Mouse (Mus musculus): Measurements from ENCODE around the gene Gm20388. TPM values are rescaled to one million over a fixed set of nuclear protein-coding genes. Genes with fewer than 3 reads are reported as not detected.
"Not testable (repeated sequence)": the region's sequence is repeated elsewhere in the genome, so short reads cannot be mapped to it uniquely, and the experiment has no call there.

Gm20388 gene
- total RNA-seq, 2 experiments from 2014 or later, result 12.7 TPM; not detected in 1

- DNase-seq, result no peak
These were observed 755.2 kb downstream of the Gm20388 start for GRCm38 (mm10) chr8:120665726-120666455.

DNA sequence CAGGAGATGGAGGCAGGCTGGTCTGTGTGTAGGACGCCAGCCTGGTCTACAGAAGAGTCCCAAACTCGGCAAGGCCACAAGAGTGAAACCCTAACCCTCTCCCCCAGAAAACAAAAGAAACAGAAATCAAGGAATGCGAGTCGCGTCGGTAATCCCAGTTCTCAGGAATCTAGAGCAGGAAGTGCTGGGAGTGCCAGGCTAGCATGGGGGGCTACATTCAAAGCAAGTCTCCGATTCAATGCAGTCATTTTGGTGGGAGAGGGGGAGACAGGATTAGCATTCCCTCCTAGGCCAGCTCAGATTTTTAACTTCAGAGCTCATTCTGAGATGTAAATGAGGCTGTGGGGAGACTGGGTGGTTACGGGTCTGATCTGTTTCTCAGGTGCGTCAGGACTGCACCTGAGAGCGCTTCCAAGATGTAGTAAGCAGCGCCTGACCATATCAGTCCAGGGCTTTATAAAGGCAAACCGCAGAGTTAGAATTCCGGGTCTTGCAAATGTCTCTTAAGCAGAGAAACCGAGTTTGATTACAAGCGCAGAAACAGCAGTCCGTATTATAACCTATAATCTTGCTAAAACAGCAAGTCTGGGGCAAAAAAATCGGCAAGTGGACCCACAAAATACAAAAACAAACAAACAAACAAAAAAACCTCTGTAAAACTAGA is 756.3 kb downstream of the Gm20388 start:
- no peak for DNase-seq

DNA sequence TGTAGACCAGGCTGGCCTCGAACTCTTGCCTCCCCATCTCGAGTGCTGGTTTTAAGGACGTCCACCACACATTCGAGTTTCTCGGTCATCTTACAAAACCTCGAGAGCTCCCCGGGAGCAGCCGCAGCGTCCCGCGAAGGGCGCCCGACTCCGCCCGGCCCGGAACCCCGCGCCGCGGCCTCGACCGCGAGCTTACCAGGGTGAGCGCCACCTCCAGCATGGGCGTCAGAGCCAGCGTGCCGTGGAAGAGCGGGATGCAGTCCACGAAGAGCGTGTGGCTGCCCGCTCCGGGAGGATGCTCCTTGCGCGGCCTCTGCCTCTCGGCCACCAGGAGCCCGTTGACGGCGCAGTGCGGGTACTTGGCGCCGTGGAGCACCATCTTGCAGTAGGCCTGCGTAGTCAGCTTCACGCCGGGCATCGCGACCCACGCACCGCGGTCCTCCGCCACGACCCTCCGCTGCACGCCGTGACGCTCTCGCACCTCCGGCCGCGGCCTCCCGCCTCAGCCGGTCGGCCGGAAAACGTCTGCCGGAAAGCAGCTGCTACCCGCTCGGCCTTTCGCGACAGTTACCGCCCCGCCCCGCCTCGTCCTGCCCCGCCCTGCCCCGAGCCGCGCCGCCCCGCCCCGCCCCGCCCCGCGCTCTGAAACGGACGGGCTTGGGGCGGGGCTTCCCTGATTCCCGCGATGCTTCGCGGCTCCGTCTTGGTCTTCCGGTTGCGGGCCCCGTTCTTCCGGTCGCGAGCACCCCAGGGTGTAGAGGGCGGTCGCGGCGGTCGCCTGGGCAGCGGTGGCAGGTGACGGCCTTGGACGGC is 757.1 kb downstream of the Gm20388 start, which contains the start of the genes Gm27021 and Cox4i1:
Gm27021 (minus strand) TSS at position 519 of the 813 bp plus-strand sequence.
Cox4i1 (plus strand) TSS at position 662 of the 813 bp plus-strand sequence.
- peak; percentile 84 to 90 for DNase-seq

DNA sequence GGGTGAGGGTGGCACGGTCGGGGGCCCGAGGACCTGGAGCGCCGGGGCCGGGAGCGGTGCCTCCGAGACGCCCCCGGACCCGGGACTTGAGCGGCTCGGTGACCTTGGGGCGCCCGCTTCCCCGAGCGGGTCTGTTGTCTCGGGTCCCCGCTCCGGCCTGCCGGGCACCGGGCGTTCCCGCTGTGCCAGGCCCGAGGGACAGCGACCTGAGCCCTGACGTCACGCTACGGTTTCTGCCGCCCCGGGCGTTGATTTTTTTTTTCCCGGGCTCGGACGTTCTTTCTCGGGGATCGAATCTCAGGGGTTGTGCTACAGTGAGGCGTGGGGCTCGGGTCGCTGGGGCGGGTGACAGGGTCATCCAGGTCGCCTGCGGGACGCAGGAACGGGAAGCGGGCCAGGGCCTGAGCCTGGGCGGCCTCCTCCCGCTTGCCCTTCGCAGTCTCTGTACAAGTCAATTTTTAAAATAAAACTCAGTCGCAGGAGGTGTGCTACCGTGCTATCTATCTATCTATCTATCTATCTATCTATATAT is 757.8 kb downstream of the Gm20388 start, which contains the start of gene Emc8:
Emc8 (minus strand) TSS at position 200 of the 532 bp plus-strand sequence.
- DNase-seq, result no peak

DNA sequence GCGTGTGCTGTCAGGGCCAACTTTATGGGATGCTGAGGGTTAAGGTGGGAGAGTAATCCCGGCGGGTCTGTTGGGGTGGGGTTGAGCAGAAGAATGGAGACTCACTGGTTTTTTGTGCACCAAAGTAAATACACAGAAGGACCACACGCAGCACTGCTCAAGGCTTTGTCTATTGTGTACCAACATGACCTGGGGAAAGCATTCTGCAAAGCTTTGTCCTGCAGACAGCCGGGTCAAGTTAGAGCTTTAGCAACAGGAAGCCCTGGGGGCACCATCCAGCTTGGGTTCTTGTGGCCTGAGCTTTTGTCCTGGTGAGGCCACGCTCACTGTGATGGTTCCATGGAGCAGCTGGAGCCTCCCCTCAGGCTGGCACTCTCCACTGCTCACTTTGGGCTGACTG is 761.1 kb downstream of the Gm20388 start:
- no peak for DNase-seq

DNA sequence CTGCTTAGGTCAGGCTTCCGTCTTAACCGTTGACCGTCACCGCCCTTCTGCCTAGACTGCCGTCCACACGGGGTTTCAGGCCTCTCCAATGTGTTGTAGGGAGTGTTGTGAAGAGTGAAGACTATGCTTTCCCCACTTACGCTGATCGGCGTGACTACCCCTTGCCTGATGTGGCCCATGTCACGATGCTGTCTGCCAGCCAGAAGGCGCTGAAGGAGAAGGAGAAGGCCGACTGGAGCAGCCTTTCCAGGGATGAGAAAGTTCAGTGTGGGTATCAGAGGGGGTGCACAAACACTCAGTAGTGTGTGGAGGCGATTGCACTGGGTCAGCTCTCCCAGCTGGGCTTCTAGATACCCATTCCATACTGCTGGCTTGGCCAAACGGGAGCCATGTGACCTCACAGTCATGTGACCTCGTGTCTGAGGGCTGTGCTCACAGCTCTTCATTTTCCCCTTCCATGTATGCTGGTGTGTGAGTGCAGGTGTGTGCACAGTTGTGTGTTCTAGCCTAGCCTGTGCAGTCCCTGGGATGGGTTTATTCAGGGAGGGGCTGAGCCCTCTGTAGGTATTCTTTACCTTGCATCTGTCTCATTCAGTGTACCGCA is 762.1 kb downstream of the Gm20388 start:
- DNase-seq, result no peak

DNA sequence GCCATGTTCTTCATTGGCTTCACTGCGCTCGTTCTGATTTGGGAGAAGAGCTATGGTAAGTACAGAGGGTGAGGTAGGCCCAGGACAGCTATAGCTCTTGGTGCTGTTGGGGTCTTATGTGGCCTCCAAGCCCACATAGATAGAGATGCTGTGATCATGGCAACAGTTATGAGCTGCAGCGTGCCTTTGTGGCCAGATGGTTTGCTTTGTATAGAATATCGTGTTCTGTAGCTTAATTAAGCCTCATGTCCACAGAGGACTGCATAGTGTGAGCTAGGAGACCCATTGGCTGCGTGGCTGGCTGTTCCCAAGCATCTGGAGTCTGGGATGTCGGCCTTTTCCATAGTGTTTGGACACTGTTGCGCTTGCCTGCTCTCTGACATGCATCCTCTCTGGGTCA is 762.7 kb downstream of the Gm20388 start:
- DNase-seq, result no peak

- no peak for DNase-seq
These were observed 765.1 kb downstream of the Gm20388 start for GRCm38 (mm10) chr8:120675718-120676117.

DNA sequence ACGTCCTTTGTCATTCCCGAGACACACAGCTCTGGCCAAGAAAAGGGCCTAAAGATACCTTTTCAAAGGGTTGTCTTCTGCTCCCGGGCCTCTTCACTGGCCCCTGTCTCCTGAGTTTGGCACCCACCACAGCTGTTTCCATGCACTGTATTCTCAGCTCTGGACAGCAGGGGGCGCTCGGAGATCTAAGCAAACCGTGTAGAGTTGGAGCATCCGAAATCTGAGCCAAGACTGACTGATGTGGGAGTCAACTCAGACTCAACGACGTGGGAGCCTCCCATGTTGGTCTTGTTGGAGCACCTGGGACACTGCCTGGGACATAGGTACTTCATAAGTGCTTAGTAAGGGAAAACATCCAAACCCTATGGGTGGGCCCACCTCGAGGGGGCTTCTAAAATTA is 767.8 kb downstream of the Gm20388 start:
- peak; percentile 78 to 80 for DNase-seq

DNA sequence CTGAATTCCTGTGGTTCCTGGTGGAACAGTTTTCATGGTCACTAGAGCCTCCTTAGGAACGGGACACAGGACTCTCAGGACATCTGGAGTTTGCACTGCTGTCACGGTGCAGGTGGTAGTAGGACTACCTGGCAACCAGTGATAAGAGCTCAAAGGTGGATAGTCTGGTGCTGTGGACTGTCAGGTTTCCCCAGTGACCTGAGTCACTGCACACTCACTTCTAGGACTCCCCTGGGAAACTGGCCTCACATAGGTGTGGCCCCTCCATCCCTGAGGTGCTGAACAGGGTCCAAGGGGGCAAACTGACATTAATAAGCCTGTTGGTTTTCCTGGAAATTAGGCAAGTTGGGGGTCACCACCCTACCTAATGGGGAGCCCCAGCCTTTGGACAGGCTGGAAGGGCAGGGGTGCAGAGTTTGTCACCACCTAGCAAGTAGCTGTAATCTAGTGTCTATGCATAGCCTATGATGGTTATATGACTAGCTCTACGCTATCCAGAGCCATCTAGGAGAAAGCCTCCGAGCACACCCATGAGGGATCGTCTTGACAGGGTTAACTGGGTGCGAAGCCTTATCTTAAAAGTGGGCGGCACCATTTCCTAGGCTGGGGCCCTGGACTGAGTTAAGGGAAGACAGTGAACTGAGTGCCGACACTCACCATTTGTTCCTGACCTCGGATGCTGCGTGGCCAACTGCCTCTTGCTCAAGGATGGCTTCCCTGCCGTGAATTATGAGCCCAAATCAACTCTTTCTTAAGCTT is 769.2 kb downstream of the Gm20388 start:
- DNase-seq, result no peak

DNA sequence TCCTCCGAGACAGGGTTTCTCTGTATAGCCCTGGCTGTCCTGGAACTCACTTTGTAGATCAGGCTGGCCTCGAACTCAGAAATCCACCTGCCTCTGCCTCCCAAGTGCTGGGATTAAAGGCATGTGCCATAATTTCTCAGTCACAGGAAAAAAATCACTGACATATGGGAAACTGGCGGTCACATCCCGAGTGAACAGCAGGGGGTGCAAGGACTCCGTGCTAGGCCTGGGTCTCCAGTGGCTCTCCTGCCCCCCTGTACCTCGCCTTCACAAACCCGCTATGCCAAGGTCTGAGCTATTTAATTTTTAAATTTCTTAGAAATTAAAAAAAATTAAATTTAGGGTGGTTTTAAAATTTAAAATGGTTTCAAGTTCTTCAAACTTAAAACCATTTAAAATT is 769.8 kb downstream of the Gm20388 start:
- DNase-seq, result not testable (repeated sequence)

DNA sequence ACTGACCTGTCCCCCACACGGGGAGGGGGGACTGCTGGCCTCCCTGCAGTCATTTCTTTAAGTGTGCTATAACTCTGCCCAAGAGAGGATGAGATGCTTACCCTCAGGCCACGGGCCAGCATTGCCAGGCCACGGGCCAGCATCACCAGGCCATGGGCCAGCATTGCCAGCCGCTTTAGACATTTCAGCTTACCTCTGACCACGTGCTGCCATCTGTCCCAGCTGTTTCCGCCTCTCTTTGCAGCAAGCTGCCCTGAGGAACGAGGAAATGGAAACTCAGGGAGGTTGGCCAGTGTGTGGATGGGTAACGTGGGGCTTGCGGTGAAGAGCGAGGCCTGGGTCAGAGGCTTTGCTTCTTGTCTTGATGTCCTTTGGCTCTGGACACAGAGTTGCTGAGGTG is 770.5 kb downstream of the Gm20388 start:
- DNase-seq, result no peak

DNA sequence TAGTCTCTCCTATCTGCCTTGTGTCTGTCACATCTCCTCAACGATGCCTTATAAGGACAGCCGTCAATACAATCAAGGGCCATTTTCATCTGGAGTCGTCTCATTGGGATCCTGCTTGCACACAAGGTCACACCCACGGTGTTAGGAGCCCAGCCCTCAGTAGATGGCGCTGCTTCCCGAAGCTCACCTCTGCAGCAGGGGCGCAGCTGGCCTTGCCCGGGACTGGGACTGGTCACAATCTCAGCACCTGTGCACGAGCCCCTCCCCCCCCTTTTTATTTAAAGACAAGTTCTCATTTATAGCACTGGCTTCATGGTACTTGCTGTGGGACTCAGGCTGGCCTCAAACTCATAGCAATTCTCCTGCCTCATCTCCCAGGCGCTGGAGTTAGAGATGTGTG is 773.0 kb downstream of the Gm20388 start:
- DNase-seq, result no peak

DNA sequence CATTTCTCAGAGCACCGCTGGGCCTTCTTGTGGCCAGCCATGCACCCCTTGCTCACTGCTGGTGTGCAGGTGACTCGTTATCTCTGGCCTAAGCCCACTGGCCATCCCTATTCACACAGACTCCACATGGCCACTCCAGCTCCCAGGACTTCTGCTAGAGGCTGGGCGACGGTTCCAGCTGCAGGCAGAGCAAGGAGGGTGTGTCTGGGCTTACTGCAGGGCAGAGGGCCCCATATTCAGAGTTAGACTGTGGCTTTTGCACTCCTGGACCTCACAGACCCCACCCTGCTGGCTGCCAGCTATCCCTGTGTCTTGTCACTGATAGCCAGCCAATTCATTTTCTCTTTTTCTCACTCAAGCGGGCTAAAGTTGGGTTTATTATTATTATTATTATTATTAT is 773.4 kb downstream of the Gm20388 start:
- DNase-seq, result no peak

GRCm38 (mm10) chr8:120685097-120685496 is 774.5 kb downstream of the Gm20388 start:
- DNase-seq, result no peak

GRCm38 (mm10) chr8:120685591-120685990 is 775.0 kb downstream of the Gm20388 start:
- DNase-seq, result no peak

- DNase-seq, result no peak
These were observed 775.4 kb downstream of the Gm20388 start for GRCm38 (mm10) chr8:120686051-120686450.

DNA sequence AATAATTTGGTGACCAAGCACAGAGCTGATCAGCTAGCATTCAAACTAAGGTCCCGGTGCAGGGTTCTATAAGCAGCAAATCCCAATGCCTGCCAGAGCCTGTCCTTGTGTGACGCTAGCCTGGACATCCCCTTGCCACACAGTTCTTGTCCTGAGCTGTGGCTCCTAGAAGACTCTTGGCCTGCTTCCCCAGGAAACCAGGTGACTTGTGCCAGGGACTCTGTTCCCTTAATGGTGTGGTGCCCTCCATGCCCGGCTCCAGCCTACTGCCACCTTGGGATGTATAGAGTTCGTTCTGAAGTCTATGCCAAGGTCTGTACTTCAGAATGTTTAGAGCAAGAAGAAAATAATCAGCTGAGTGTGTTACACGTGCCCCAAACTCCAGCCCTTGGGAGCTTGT is 775.9 kb downstream of the Gm20388 start:
- no peak for DNase-seq

DNA sequence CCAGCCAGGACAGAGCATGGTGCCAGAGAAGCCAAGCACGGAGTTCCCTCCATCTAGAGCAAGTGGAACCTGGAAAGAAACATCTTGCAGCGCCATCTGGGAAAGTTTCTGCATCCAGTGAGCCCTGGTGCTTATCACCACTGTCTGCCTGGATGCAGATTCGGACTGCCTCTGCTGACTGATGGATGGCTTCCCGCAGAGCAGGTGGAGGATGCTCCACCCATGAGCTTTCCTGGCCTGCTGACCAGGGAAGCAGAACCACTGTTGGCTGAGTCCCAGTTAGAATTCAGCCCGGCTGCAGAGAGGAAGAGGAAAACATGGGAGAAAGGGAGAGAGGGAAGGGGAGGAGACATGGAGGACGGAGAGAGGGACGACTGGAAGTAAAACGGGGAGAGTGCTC is 777.1 kb downstream of the Gm20388 start:
- DNase-seq, result no peak

GRCm38 (mm10) chr8:120688511-120688910 is 777.9 kb downstream of the Gm20388 start:
- no peak for DNase-seq

- DNase-seq, result no peak
These were observed 782.3 kb downstream of the Gm20388 start for GRCm38 (mm10) chr8:120692934-120693333.
